Mouse (Mus musculus) adrenal gland, adult 2 months (tissue): ENCODE data around the gene Ap2b1. TPM values are rescaled to one million over a fixed set of nuclear protein-coding genes. Genes with fewer than 3 reads are reported as not detected.

ENCODE experiments used
- DNase-seq: peaks from one replicate; pipeline ENCODE4 v3.0.0; 2021
- polyA plus RNA-seq: library from polyadenylated mRNA; depleted of rRNA; stranded (reverse); fragments of >200 nt; gene quantifications from 2 replicates; pipeline ENCODE4 v1.2.3, GENCODE M21; 2012
- total RNA-seq, 2 experiments: library from RNA; stranded (reverse); gene quantifications; 2 replicates each; pipeline ENCODE4 v1.2.3; 2021

The Ap2b1 gene
- total and polyA plus RNA-seq, 3 experiments = 24.0 to 104 (median 101) TPM

GRCm38 (mm10) chr11:83398724-83399123 lies 99.9 kb downstream of the Ap2b1 start:
- no peak for DNase-seq

DNA sequence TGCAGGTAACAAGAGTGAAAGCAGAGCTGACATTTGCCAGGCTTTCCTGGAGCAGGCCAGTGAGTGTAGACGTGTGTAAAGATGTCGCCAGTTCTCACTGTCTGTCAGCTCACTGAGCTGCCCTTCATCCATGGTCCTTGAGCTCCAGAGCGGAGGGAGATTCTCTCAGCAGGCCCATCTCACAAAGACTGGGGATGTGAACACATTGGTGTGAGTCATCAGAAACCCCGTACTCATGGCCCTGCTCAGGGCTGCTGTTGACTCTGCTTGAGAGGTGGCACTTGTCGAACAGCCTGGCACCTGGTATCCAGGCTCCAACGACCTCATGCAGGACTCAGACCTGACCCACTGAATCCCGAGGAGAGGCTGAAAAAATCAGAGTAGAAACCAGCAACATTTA lies 105.0 kb downstream of the Ap2b1 start:
- peak; percentile 29 for DNase-seq

GRCm38 (mm10) chr11:83406391-83406790 lies 107.6 kb downstream of the Ap2b1 start:
- no peak for DNase-seq

DNA sequence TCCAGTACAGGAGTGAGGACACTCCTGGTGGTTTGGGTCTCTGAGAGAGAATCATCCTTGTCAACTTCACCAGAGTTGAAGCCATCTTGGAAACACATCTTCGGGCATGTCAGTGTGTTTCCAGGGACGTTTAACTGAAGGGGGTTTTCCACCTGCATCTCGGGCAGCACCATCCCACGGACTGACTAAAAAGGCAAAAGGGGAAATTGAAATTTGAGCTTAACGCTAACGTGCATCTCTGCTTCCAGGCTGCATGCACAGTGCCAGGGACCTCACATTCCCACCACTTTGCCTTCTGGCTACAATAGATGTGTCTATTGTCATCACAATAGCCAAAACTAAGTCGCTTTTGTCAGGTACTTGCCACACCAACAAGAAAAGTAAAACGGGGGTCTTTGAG lies 109.4 kb downstream of the Ap2b1 start:
- DNase-seq = no peak

DNA sequence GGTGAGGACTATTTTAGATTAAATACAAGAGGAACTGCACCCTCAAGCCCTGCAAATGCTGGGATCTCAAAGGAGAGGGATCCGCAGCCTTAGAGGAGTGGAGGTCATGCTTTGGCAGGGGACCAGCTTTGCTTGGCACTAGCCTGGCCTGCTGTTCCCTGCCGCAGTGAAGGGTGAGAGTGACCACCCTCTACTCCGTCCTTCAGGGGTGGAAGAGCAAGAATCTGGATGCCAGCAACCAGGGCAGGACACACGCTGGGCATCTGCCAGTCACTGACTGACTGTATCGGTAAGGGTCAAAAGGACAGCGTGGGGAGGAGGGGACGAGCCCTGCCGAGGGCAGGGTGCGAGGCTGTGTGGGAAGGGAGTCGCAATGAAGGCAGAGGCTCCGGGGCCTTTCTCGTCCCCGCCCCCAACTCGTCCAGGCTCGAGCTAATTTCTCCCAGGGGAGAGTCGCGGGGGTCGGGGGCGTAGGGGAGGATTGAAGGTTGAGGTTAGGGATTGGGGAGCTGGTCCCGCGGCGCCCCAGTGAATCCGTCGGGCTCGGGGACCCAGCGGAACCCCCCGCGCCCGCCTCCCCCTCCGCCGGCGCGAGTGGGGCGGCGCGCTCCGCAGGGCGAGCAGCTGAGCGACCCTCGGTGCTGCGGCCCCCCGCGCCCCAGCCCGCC lies 110.4 kb downstream of the Ap2b1 start, which contains the start of gene Rasl10b:
Rasl10b (plus strand) TSS at position 51 of the 668 bp plus-strand sequence.
- DNase-seq = peak; percentile 62

- DNase-seq = peak; percentile 30
These were observed 111.0 kb downstream of the Ap2b1 start for GRCm38 (mm10) chr11:83409792-83410291.

DNA sequence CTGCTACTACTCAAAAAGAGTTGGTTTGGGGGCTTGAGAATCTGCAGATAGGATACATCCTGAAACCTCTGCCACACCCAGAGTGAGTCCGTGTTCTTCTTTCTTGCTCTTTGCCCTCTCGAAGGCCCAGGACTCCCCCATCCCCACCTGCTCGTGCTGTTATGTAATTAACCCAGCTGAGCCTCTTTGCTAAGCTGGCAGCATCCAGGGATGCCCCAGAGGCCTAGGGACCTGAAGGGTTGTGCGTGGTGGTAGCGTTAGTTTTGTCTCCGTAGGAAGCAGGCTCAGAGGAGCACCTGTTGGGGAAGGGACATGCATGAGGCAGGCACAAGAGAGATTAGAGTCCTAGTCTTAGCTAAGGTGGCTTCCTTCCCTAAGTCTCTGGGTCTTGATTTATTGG lies 111.7 kb downstream of the Ap2b1 start:
- DNase-seq = no peak

DNA sequence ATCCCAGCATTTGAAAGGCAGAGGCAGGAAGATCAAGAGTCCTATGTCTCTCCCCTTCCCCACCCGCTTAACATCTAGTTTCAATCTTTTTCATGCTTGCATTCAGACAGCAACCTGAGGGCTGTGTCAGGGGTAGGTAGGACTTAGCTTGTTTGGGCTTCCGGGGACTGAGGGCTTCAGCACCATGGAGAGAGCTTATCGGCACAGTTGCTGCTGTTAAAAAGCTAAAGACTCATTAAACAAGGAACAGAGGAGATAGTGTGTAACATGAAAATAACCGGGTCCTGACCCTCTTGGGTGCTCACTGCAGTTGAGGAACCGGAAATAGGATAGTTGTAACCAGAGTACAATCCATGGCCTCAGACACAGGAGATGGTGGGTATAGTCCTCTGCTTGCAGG lies 118.3 kb downstream of the Ap2b1 start:
- DNase-seq = peak; percentile 68

GRCm38 (mm10) chr11:83417708-83418107 lies 118.9 kb downstream of the Ap2b1 start:
- no peak for DNase-seq

- DNase-seq = no peak
These were observed 119.7 kb downstream of the Ap2b1 start for GRCm38 (mm10) chr11:83418566-83418965.

DNA sequence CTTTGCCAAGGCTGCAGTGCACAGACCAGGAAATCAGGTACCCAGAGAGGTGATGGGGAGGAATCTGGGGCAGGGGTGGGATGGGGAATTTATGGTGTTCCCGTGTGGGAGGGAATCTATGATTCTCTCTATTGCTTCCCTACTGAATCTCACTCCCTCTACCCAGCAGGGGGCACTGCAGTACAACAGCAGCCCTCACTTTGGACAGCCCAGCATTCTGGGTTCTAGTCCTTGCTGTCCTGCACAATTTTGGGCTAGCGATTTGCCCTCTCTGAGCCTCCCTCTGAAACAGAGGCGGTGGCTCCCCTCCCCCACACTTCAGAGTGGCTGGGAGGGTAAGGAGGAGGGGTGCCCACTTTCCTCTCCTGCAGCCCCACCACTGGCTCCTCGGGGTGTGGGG lies 121.5 kb downstream of the Ap2b1 start:
- DNase-seq = no peak

GRCm38 (mm10) chr11:83421305-83421704 lies 122.5 kb downstream of the Ap2b1 start:
- peak; percentile 66 for DNase-seq

DNA sequence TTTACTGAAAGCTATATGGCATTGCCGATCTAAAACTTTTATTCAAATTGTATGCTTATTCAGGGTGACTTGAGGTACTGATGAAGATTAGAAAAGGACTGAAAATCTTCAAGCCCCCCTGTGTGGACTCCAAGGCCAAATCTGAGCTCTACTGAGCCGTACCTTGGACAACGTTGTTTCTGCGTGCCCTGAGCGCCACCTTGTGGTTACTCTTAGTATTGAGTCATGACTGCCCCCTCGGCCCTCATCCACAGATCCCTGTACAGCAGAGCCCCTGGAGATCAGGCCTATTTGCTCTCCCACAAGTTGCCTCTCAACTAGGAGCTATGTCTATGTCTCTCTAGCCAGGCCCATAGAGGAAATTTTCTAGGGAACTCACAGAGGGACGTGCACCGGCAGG lies 125.9 kb downstream of the Ap2b1 start:
- peak; percentile 66 for DNase-seq

DNA sequence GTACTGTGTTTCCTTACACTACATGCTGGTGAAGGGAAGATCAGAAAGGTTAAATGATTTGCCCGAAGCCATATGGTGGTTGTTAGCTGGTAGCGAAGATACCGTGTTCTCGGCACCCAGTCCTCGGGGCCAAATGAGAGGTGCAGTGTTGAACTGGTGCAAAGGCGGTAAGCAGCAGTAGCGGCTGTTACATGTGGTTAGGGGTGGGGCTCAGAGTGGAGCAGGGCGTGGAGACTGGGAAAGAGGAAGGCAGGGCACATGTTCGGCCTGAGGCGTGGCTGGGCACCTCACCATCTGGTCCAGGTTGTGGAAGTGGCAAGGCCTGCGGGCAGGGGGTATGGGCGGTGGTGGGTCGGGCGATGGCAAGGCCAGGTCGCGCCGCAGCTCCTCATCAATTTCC lies 128.1 kb downstream of the Ap2b1 start:
- DNase-seq = peak; percentile 38

- no peak for DNase-seq
These were observed 130.5 kb downstream of the Ap2b1 start, which contains the start of gene Gas2l2 for GRCm38 (mm10) chr11:83429355-83429754. TSS of gene Gas2l2 (minus strand) at chr11:83429455.

GRCm38 (mm10) chr11:83432533-83432932 lies 133.7 kb downstream of the Ap2b1 start:
- DNase-seq = no peak

GRCm38 (mm10) chr11:83437377-83437776 lies 138.6 kb downstream of the Ap2b1 start, which contains the start of gene 1700020L24Rik:
TSS of gene 1700020L24Rik (plus strand) at chr11:83437677.
- DNase-seq = no peak

DNA sequence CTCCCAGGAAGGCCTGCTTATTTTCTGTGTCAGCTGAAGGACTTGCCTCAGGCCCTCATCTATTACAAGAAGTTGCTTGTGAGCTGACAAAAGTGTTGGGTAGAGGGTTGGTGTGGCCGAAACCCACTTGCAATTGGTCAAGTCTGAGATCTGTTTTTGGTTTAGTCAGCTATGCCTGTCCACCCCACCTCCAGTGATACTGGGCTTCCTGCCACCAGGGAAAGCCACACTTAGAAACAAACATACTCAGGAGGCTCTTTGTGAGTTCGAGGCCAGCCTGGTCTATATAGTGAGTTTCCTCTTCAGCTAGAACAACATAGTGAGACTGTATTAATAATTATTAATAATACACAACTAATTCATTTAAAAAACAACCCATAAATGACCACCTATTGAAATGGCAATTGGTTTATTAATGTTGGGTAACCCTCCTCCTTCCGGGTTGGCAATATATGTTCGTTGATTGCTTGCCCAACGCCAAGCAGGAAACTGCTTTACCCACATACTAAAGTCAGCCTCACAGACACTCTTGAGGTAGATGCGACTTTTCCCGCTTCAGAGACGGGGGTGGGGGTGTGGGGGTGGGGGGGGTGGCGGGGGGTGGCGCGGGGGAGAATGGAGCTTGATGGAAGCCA lies 140.7 kb downstream of the Ap2b1 start:
- no peak for DNase-seq

- DNase-seq = peak; percentile 90
These were observed 141.5 kb downstream of the Ap2b1 start for GRCm38 (mm10) chr11:83440081-83441064.

- DNase-seq = peak; percentile 54
These were observed 142.4 kb downstream of the Ap2b1 start for GRCm38 (mm10) chr11:83441235-83441634.

DNA sequence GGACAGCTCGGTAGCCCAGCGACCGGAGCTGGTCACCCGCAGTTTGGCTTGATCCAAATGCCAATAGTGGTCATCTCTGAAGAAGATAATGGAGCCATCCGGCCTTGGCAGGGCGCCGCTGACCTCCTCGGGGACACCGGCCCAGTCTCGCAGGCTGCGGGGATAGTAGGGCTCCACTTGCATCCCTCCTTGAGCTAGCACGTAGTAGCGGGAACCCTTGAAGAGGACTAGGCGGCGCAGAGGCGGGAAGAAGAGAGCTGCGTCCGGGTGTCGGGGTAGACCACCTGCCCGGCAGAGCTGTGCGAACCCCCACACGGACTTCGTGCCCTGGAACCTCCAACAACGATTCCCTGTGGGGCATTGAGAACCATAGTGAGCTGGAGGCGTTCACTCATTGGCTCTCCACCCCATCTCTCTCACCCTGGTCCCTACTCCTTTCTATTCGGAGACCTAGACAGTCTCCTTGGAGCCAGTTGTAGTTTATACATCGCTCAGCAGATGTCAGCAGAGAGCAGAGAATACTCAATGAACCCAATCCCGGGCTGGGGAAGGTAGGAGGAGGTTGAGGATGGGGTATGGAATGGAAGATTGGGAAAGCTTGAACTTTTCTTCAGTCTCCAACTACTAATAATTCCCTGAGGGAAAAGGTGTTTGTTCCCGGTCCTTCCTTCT lies 143.9 kb downstream of the Ap2b1 start:
- peak; percentile 79 for DNase-seq

GRCm38 (mm10) chr11:83443824-83444223 lies 145.0 kb downstream of the Ap2b1 start:
- no peak for DNase-seq
